Mouse (Mus musculus): ENCODE data around the gene Repin1.
A peak's percentile ranks its signal among the peaks of the same experiment; 100 is the strongest.

The Repin1 gene

GRCm38 (mm10) chr6:48626984-48627383, 33.3 kb downstream of the Repin1 start:
- DNase-seq, result peak; percentile 75

GRCm38 (mm10) chr6:48627511-48627924, 33.8 kb downstream of the Repin1 start:
- DNase-seq, result no peak

GRCm38 (mm10) chr6:48628377-48628776, 34.7 kb downstream of the Repin1 start:
- no peak for DNase-seq

DNA sequence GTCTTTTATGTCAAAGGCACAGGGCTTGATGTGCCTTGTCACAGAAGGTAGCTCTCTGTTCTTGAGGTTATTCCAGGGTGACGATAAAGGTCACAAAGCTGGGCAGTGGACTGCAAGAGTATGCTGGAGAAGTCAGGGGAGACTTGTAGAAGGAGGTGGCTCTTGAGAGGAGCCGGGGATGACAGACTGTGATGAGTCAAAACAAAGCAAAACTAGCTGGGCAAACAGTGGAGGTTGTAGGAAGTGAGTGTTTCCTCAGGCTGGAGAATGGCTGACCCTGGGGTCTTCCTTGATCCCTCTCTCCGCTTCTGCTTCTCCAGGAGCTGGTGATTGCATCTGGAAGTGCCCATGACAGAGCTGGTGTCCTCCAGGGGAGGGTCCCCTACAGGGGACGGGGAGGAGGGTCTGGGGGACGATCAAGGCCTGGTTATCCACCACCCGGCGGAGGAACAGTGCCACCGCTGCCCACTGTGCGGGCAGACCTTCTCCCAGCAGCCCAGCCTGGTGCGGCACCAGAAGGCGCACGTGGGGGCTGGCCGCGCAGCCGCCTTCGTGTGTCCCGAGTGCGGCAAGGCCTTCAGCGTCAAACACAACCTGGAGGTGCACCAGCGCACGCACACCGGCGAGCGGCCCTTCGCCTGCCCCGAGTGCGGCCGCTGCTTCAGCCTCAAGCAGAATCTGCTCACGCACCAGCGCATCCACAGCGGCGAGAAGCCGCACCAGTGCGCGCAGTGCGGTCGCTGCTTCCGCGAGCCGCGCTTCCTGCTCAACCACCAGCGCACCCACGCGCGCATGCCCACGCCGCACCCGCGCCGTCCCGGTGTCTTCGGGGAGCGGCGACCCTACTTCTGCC, 35.4 kb downstream of the Repin1 start:
- peak; percentile 74 for DNase-seq

GRCm38 (mm10) chr6:48629661-48630034, 36.0 kb downstream of the Repin1 start:
- no peak for DNase-seq

- no peak for DNase-seq
Observed at GRCm38 (mm10) chr6:48630831-48631230, 37.1 kb downstream of the Repin1 start.

GRCm38 (mm10) chr6:48635105-48635504, 41.4 kb downstream of the Repin1 start:
- no peak for DNase-seq

- no peak for DNase-seq
Observed at GRCm38 (mm10) chr6:48636515-48636914, 42.8 kb downstream of the Repin1 start.

DNA sequence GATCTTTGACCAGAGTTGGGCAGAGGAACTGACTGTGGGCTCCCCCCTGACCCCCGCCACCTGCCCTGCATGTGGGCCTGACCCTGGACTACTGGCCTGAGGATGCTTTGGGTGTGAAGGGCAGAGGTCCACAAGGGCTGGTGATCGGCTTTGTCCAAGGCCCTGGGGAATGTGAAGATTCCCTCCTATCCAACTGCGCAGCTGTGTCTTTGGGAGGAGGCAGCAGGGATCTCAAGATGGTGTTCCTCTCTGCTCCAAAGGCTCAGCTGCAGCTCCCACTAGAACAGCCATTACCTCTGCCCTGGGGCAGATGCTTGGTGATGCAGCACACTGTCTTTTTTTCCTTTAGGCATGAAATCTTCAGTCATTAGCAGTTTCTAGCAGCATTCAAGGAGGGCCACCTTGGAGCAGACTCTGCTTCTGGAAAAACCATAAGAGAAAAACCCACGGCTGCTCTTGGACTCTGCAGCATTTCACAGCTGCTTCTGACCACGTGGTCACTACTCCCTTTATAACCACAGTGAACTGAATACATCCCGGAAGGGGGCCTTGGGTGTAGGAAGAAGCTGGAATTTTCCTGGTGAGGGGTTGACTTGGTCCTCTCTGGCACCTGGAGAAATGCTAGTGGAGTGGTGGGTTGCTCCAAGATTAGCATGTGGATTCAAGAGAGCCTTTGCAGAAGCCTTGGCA, 44.3 kb downstream of the Repin1 start:
- DNase-seq, result no peak

- no peak for DNase-seq
Observed at GRCm38 (mm10) chr6:48638553-48638952, 44.9 kb downstream of the Repin1 start.

DNA sequence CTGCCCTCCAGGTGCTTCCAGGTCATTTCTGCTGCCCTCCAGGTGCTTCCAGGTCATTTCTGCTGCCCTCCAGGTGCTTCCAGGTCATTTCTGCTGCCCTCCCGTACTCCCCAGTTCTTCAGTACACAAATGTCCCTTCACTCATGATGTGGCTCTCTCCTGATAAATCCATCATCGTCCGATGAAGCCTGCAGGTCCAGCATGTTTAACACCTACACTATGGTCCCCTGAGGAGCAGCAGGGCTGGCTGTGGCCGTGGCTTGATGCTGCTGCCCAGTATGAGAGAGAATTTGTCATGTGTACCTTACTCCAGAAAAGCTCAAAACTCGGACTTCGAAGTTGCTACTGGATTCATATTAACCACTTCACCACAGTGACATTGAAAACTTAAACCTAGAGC, 47.7 kb downstream of the Repin1 start:
- no peak for DNase-seq

- DNase-seq, result peak; percentile 41
Observed at GRCm38 (mm10) chr6:48642764-48643292, 49.1 kb downstream of the Repin1 start.

DNA sequence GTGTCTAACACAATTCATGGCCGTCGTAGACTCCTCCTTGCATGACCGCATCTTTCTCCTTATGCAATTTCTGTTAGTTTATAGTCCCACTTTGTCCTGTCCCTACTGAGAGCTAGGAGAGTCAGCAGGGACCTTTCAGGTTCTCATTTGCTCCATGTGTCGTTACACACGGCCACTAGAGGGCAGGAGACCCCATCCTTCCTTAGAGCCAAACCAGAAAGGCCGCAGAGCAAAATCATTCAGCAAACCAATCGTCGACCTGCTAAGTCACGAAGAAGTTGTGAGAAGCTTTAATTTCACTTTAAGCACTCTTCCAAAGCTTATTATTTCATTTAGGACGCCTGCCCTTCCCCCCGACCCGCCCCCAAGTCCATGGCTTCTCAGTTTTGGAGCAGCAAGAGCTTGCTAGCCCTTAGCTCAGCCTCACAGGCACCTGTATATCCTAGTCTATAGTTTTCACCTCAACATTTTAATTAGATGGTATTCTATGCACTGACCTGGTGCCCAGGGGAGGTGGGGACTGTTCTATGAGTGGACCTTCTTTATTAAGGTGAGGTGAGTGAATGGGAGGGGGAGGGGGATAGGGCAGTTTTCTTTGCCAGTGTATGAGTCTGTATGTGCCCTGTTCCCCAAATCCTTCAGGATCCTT, 52.1 kb downstream of the Repin1 start:
- DNase-seq, result peak; percentile 64

DNA sequence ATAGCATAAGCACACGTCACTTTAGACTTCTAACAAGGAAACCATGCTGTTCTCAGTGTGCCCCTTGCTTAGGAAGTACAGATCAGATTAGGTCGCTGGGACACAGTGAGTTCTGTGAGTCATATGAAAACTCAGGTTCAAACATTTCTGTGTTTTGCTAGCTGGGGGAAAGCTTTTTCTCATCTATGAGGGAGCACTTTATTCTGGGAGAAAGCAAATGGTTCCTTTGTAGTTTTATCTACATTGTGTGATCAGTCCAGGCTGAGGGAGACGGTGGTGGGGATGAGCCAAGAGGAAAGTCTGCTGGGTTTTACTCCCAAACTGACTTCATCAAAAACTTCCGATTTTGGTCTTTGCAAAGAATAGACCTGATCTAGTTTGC, 52.6 kb downstream of the Repin1 start:
- no peak for DNase-seq

- DNase-seq, result no peak
Observed at GRCm38 (mm10) chr6:48646995-48647394, 53.3 kb downstream of the Repin1 start, which contains the start of gene Gimap8. Gene Gimap8, plus strand, starts transcription at chr6:48647234.

DNA sequence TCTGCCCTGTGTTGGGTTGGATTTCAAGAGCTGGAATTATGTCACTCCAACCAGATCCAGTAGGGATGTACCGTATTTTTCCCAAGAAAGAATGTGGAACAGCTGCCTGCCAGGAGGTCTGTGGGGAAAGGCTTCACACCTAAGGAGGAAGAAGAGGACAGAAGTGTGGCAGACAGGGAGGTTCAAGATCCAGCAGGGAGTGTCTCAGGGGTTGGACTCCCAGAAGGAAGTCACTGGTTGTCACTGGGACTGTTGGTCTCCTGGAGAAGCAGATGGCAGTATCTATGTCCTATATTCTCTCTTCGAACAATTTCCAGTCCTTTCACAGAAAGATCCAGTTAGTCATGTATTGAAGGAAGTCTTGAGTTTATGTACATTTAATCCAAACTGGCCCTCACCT, 53.9 kb downstream of the Repin1 start:
- no peak for DNase-seq
